Mouse (Mus musculus) CH12F3 (cell line): ENCODE data around the gene Vps37b.

ENCODE experiments used
- in situ Hi-C: fragments of 300-500 bp; cut with MboI; formaldehyde crosslinking; loops from 2 replicates; pipeline ENCODE4 v1.14.3; 2020; ENCODE audit warnings: low sequenced_read_pairs

Vps37b gene

GRCm38 (mm10) chr5:124046741-124047401 lies 14.8 kb upstream of the Vps37b start:
- in situ Hi-C loops, result no loop called here

GRCm38 (mm10) chr5:124045453-124046010 lies 13.5 kb upstream of the Vps37b start:
- in situ Hi-C loops, result no loop called here

- in situ Hi-C loops, result no loop called here
Observed at GRCm38 (mm10) chr5:124043999-124044398, 11.9 kb upstream of the Vps37b start.

GRCm38 (mm10) chr5:124043212-124043978 lies 11.3 kb upstream of the Vps37b start:
- in situ Hi-C loops, result no loop called here

- in situ Hi-C loops, result no loop called here
Observed at GRCm38 (mm10) chr5:124041097-124041496, 9.0 kb upstream of the Vps37b start.

- in situ Hi-C loops, result no loop called here
Observed at GRCm38 (mm10) chr5:124039602-124040001, 7.5 kb upstream of the Vps37b start.

- in situ Hi-C loops, result no loop called here
Observed at GRCm38 (mm10) chr5:124036836-124037235, 4.8 kb upstream of the Vps37b start.

- in situ Hi-C loops, result no loop called here
Observed at GRCm38 (mm10) chr5:124036341-124036740, 4.3 kb upstream of the Vps37b start.

GRCm38 (mm10) chr5:124035806-124036205 lies 3.7 kb upstream of the Vps37b start:
- in situ Hi-C loops, result no loop called here

- in situ Hi-C loops, result no loop called here
Observed at GRCm38 (mm10) chr5:124035406-124035805, 3.3 kb upstream of the Vps37b start.

GRCm38 (mm10) chr5:124034471-124034870 lies 2.4 kb upstream of the Vps37b start:
- in situ Hi-C loops, result no loop called here

GRCm38 (mm10) chr5:124031068-124031955 lies 758 bp downstream of the Vps37b start:
- in situ Hi-C loops, result no loop called here

GRCm38 (mm10) chr5:124030386-124031067 lies 1.5 kb downstream of the Vps37b start:
- in situ Hi-C loops, result no loop called here

- in situ Hi-C loops, result no loop called here
Observed at GRCm38 (mm10) chr5:124029220-124030035, 2.6 kb downstream of the Vps37b start.

- in situ Hi-C loops, result no loop called here
Observed at GRCm38 (mm10) chr5:124028680-124029079, 3.4 kb downstream of the Vps37b start.

- in situ Hi-C loops, result no loop called here
Observed at GRCm38 (mm10) chr5:124027702-124028470, 4.2 kb downstream of the Vps37b start.

GRCm38 (mm10) chr5:124026568-124026967 lies 5.5 kb downstream of the Vps37b start:
- in situ Hi-C loops, result no loop called here

GRCm38 (mm10) chr5:124025587-124026441 lies 6.3 kb downstream of the Vps37b start:
- in situ Hi-C loops, result no loop called here
